Mouse (Mus musculus): ENCODE measurements at regions not wholly inside any gene's neighbourhood (a gene's known extent, or its start where the extent isn't known, plus 50 kb on each side); places are given as distances from the start of the nearest gene placed in this dataset.

- no peaks in the 10 kb centered on the region for H3K27me3 ChIP-seq
- H3K36me3 ChIP-seq: no peaks in the 10 kb centered on the region
- H3K4me2 ChIP-seq (replicated peaks): no peak overlapping the region
- 77% methylated on average over 2 of the region's 2 CpGs for WGBS
- no peak overlapping the region for H3K27ac ChIP-seq (replicated peaks)
- no peak overlapping the region for H3K4me3 ChIP-seq
- no peak for ATAC-seq (ENCODE audit: low FRiP score, low read depth)
- H3K9me3 ChIP-seq: no peaks in the 10 kb centered on the region
- 0 out of 2 replicates have a peak, but pooled peaks cover 4% of the 10 kb centered on the region for H3K4me1 ChIP-seq
- H3K9ac ChIP-seq (replicated peaks): no peak overlapping the region
Measured at GRCm38 (mm10) chr5:133080751-133081150, 537.6 kb upstream of the Auts2 start.

- no peak overlapping the region for H3K4me2 ChIP-seq (replicated peaks)
- H3K9ac ChIP-seq (replicated peaks): no peak overlapping the region
- no peaks in the 10 kb centered on the region for H3K27me3 ChIP-seq
- H3K9me3 ChIP-seq: no peaks in the 10 kb centered on the region
- ATAC-seq (ENCODE audit: low FRiP score, low read depth): no peak
- WGBS: 75% methylated on average over 3 of the region's 3 CpGs
- H3K27ac ChIP-seq (replicated peaks): no peak overlapping the region
- 0 out of 2 replicates have a peak, but pooled peaks cover 4% of the 10 kb centered on the region for H3K4me1 ChIP-seq
- H3K36me3 ChIP-seq: no peaks in the 10 kb centered on the region
- H3K4me3 ChIP-seq: no peak overlapping the region
Measured at GRCm38 (mm10) chr5:133078916-133079315, 535.8 kb upstream of the Auts2 start.

- Histone ChIP-seq H3K9me3 (no peaks in the 10 kb centered on the region), H3K27me3 (no peaks in the 10 kb centered on the region), H3K36me3 (no peaks in the 10 kb centered on the region), H3K4me2 (replicated peaks) (no peak overlapping the region), H3K9ac (replicated peaks) (no peak overlapping the region), H3K4me1 (0 out of 2 replicates have a peak, but pooled peaks cover 4% of the 10 kb centered on the region), H3K4me3 (no peak overlapping the region), H3K27ac (replicated peaks) (no peak overlapping the region)
- 73% methylated on average over 4 of the region's 4 CpGs for WGBS
- ATAC-seq (ENCODE audit: low FRiP score, low read depth): no peak
Measured at GRCm38 (mm10) chr5:133078390-133078789, 535.2 kb upstream of the Auts2 start.

GRCm38 (mm10) chr5:133073317-133073716 lies 530.2 kb upstream of the Auts2 start:
- no peaks in the 10 kb centered on the region for H3K9me3 ChIP-seq
- no peaks in the 10 kb centered on the region for H3K27me3 ChIP-seq
- H3K27ac ChIP-seq (replicated peaks): no peak overlapping the region
- no peaks in the 10 kb centered on the region for H3K36me3 ChIP-seq
- H3K4me3 ChIP-seq: no peak overlapping the region
- H3K4me1 ChIP-seq: 0 out of 2 replicates have a peak, but pooled peaks cover 4% of the 10 kb centered on the region
- H3K4me2 ChIP-seq (replicated peaks): no peak overlapping the region
- 42% methylated on average over 2 of the region's 2 CpGs for WGBS
- ATAC-seq (ENCODE audit: low FRiP score, low read depth): no peak
- no peak overlapping the region for H3K9ac ChIP-seq (replicated peaks)

GRCm38 (mm10) chr5:133070141-133070540 lies 527.0 kb upstream of the Auts2 start:
- Histone ChIP-seq H3K4me2 (replicated peaks) (no peak overlapping the region), H3K9ac (replicated peaks) (no peak overlapping the region), H3K4me1 (no peaks in the 10 kb centered on the region), H3K9me3 (no peaks in the 10 kb centered on the region), H3K27me3 (no peaks in the 10 kb centered on the region), H3K36me3 (no peaks in the 10 kb centered on the region), H3K4me3 (no peak overlapping the region), H3K27ac (replicated peaks) (no peak overlapping the region)
- ATAC-seq (ENCODE audit: low FRiP score, low read depth): no peak

- Histone ChIP-seq H3K9ac (replicated peaks) (no peak overlapping the region), H3K4me3 (no peak overlapping the region), H3K27ac (replicated peaks) (no peak overlapping the region), H3K9me3 (no peaks in the 10 kb centered on the region), H3K27me3 (no peaks in the 10 kb centered on the region), H3K36me3 (no peaks in the 10 kb centered on the region), H3K4me2 (replicated peaks) (no peak overlapping the region), H3K4me1 (no peaks in the 10 kb centered on the region)
- WGBS: 77% methylated on average over 3 of the region's 3 CpGs
- no peak for ATAC-seq (ENCODE audit: low FRiP score, low read depth)
Measured at GRCm38 (mm10) chr5:133062481-133062880, 519.3 kb upstream of the Auts2 start.

GRCm38 (mm10) chr5:133047456-133047855 lies 504.3 kb upstream of the Auts2 start:
- Histone ChIP-seq H3K9me3 (no peaks in the 10 kb centered on the region), H3K27me3 (no peaks in the 10 kb centered on the region), H3K4me3 (no peak overlapping the region), H3K36me3 (no peaks in the 10 kb centered on the region), H3K9ac (replicated peaks) (no peak overlapping the region), H3K4me2 (replicated peaks) (no peak overlapping the region), H3K4me1 (no peaks in the 10 kb centered on the region), H3K27ac (replicated peaks) (no peak overlapping the region)
- WGBS: 94% methylated on average over 4 of the region's 4 CpGs
- ATAC-seq (ENCODE audit: low FRiP score, low read depth): no peak

GRCm38 (mm10) chr5:133045637-133046036 lies 502.5 kb upstream of the Auts2 start:
- H3K27me3 ChIP-seq: no peaks in the 10 kb centered on the region
- no peak for ATAC-seq (ENCODE audit: low FRiP score, low read depth)
- no peak overlapping the region for H3K4me2 ChIP-seq (replicated peaks)
- no peaks in the 10 kb centered on the region for H3K36me3 ChIP-seq
- H3K27ac ChIP-seq (replicated peaks): no peak overlapping the region
- H3K9ac ChIP-seq (replicated peaks): no peak overlapping the region
- no peaks in the 10 kb centered on the region for H3K4me1 ChIP-seq
- H3K9me3 ChIP-seq: no peaks in the 10 kb centered on the region
- H3K4me3 ChIP-seq: no peak overlapping the region
- 72% methylated on average over 9 of the region's 9 CpGs for WGBS

GRCm38 (mm10) chr5:133027590-133027989 lies 484.4 kb upstream of the Auts2 start:
- Histone ChIP-seq H3K4me3 (no peak overlapping the region), H3K4me1 (no peaks in the 10 kb centered on the region), H3K9ac (replicated peaks) (no peak overlapping the region), H3K4me2 (replicated peaks) (no peak overlapping the region), H3K36me3 (no peaks in the 10 kb centered on the region), H3K9me3 (no peaks in the 10 kb centered on the region), H3K27ac (replicated peaks) (no peak overlapping the region), H3K27me3 (no peaks in the 10 kb centered on the region)
- no peak for ATAC-seq (ENCODE audit: low FRiP score, low read depth)
- WGBS: 91% methylated on average over 4 of the region's 4 CpGs

GRCm38 (mm10) chr5:133025121-133025520 lies 482.0 kb upstream of the Auts2 start:
- Histone ChIP-seq H3K4me3 (no peak overlapping the region), H3K9ac (replicated peaks) (no peak overlapping the region), H3K4me1 (no peaks in the 10 kb centered on the region), H3K4me2 (replicated peaks) (no peak overlapping the region), H3K27me3 (no peaks in the 10 kb centered on the region), H3K27ac (replicated peaks) (no peak overlapping the region), H3K36me3 (no peaks in the 10 kb centered on the region), H3K9me3 (no peaks in the 10 kb centered on the region)
- WGBS: 81% methylated on average over 4 of the region's 4 CpGs
- ATAC-seq (ENCODE audit: low FRiP score, low read depth): no peak

- Histone ChIP-seq H3K4me2 (replicated peaks) (no peak overlapping the region), H3K36me3 (no peaks in the 10 kb centered on the region), H3K4me1 (no peaks in the 10 kb centered on the region), H3K4me3 (no peak overlapping the region), H3K9ac (replicated peaks) (no peak overlapping the region), H3K27ac (replicated peaks) (no peak overlapping the region), H3K9me3 (no peaks in the 10 kb centered on the region), H3K27me3 (no peaks in the 10 kb centered on the region)
- ATAC-seq (ENCODE audit: low FRiP score, low read depth): no peak
Measured at GRCm38 (mm10) chr5:133020821-133021220, 477.7 kb upstream of the Auts2 start.

- H3K36me3 ChIP-seq: no peaks in the 10 kb centered on the region
- no peak overlapping the region for H3K4me2 ChIP-seq (replicated peaks)
- ATAC-seq (ENCODE audit: low FRiP score, low read depth): no peak
- no peaks in the 10 kb centered on the region for H3K9me3 ChIP-seq
- H3K27me3 ChIP-seq: no peaks in the 10 kb centered on the region
- H3K27ac ChIP-seq (replicated peaks): no peak overlapping the region
- H3K9ac ChIP-seq (replicated peaks): no peak overlapping the region
- 64% methylated on average over 1 of the region's 1 CpGs for WGBS
- H3K4me3 ChIP-seq: no peak overlapping the region
- H3K4me1 ChIP-seq: no peaks in the 10 kb centered on the region
Measured at GRCm38 (mm10) chr5:133020116-133020515, 477.0 kb upstream of the Auts2 start.

Measured in midbrain, embryonic 12.5 days (tissue).